18 mouse cellular contexts compared by ENCODE assay signal in the genomic region with DNA sequence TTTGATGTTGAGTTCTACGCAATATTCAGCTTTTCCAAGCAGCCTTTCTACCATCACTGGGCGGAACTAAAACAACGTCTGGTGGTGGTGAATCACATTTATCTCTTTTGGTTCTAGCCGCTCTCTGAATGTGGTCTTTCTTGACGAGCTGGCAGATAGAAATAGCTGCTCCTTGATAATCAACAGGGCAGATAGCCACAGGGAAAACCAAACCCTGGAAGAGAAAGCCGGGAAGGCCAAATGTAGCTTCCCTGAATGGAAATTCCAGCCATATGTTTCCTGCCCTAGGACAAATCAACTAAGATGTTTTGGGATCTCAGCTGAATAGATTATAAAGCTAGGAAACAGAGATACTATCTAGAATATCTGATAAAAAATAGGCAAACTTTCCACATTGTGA.
DNase-seq lines count a peak whose midpoint lies in the region; ATAC-seq lines count a peak whose summit lies in the region.
"Had no signal": no experiment of that assay in that cellular context is flagged by ENCODE, and none has a peak within 500 bp of the region (broad histone marks: within the 10 kb centered on the region; RNA-seq: fewer than 3 reads in every experiment).

No protein-coding gene starts in this region.

- peak; percentile 40 to 55 for DNase-seq in cerebellum, adult 18-20 months
- DNase-seq in cerebellum, adult 11 months: no peak
- DNase-seq in cerebellum, adult 9-10 months: peak; percentile 64
- peak; percentile 54 for DNase-seq in heart, adult 11 months
- no peak for DNase-seq in heart, adult 9 months (ENCODE audit: low spot score in 2 of 2)
- peak; percentile 71 for DNase-seq in brain, adult 2 months (ENCODE audit: low read depth, low spot score)
- DNase-seq: adrenal gland, postnatal 10 days; adrenal gland, postnatal 25 days; B cell, adult 2 months; cerebellum, postnatal 10 days; cerebellum, postnatal 25 days; forebrain, postnatal 0 days had no signal

- ATAC-seq in cerebellum, adult (ENCODE audit: insufficient number of reproducible peaks, low FRiP score, low TSS enrichment): no peak
- ATAC-seq: activated CD4-positive, CD25-positive, alpha-beta regulatory T cell, adult 4 months; CD4-positive, CD25-positive, alpha-beta regulatory T cell, adult 4 months; forebrain, embryonic 13.5 days; forebrain, embryonic 15.5 days; forebrain, postnatal 0 days; Patski had no signal

Comparison
In these comparisons a context has a peak if more than half of its experiments do, and no peak if none do; other contexts are left out.
1. DNase-seq: peak in cerebellum, adult 18-20 months (2 of 2), cerebellum, adult 9-10 months (single experiment), heart, adult 11 months (single experiment) and brain, adult 2 months (single experiment); none in cerebellum, adult 11 months (single experiment) and heart, adult 9 months (0 of 2).